Mouse (Mus musculus) kidney, adult 2 months (tissue): ENCODE results near the gene Map1b.

ENCODE experiments used
- CTCF ChIP-seq: fragments of 200-500 bp; conservative IDR thresholded peaks from 2 replicates; pipeline ENCODE4 v1.5.1; 2011; ENCODE audit warnings: low read depth, mild to moderate bottlenecking, control low read depth, low read length, moderate library complexity, mixed read lengths; ENCODE audit not compliant: insufficient read depth, insufficient read length
- POLR2A ChIP-seq: fragments of 200-500 bp; IDR thresholded peaks from one replicate; pipeline ENCODE4 v1.6.1; 2011; ENCODE audit warnings: low read depth, low read length, control low read depth

DNA sequence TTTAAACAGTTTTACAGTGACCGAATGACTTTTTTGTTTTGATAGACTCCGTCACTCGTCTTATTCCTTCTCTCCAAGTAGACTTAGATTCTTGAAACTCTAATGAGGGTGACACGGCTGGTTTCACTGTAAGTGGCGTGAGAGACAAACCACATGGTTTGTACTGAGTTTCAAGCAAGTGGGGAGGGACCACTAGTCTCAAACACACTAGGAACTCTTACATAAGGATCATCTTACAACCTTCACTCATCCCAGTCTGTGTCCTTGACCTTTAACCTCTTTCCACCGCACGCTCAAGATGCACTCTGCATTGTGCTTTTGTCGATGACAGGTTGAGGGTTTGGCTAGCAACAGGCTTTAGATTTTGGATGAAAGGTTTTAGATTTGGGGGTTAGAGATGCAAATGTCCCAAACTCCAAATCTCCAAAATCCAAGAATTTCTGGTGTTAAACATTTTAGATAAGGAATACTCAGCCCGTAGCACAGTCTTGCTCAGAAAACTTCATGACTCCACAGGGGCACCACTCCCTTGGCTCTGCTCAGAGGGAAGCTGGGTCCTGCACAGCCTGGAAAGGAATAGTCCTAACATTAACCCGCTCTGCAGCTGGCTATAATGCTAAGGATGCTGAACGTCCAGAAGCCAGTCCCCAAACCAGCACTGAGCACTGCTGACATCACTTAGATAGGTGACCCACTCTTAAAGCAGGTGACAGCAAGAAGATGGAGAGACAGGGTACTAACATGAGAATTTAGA lies 10.3 kb downstream of the Map1b start:
- no peak for TF ChIP-seq CTCF
- TF ChIP-seq POLR2A, result no peak
